Mouse (Mus musculus) stomach, embryonic 15.5 days (tissue): ENCODE results near the gene Patz1. TPM values are rescaled to one million over a fixed set of nuclear protein-coding genes. Genes with fewer than 3 reads are reported as not detected.

Experiments
- ATAC-seq: fragments of 200-750 bp; cut with Nextera tagmentation; 2 replicates; pipeline ENCODE4 v1.8.0; 2017; ENCODE audit warnings: low read depth, moderate number of reproducible peaks, moderate TSS enrichment; ENCODE audit not compliant: insufficient read depth, low FRiP score
- H3K27ac ChIP-seq: fragments of 300-500 bp; sonication (generic); 2 replicates; pipeline ENCODE4 v1.5.1; 2015; ENCODE audit warnings: mild to moderate bottlenecking, inconsistent platforms
- H3K27me3 ChIP-seq: fragments of 300-500 bp; sonication (generic); replicated peaks from 2 replicates; pipeline ENCODE4 v1.6.1; 2015; ENCODE audit warnings: inconsistent platforms
- H3K36me3 ChIP-seq: fragments of 300-500 bp; sonication (generic); 2 replicates; pipeline ENCODE4 v1.6.1; 2015; ENCODE audit warnings: inconsistent platforms
- H3K4me1 ChIP-seq: fragments of 300-500 bp; sonication (generic); 2 replicates; pipeline ENCODE4 v1.6.1; 2015; ENCODE audit warnings: inconsistent platforms
- H3K4me2 ChIP-seq: fragments of 300-500 bp; sonication (generic); 2 replicates; pipeline ENCODE4 v1.6.1; 2015; ENCODE audit warnings: mild to moderate bottlenecking, inconsistent platforms
- H3K4me3 ChIP-seq: fragments of 300-500 bp; sonication (generic); replicated peaks from 2 replicates; pipeline ENCODE4 v1.5.1; 2015; ENCODE audit warnings: inconsistent platforms
- H3K9ac ChIP-seq: fragments of 300-500 bp; sonication (generic); 2 replicates; pipeline ENCODE4 v1.6.1; 2015; ENCODE audit warnings: inconsistent platforms
- H3K9me3 ChIP-seq: fragments of 300-500 bp; sonication (generic); 2 replicates; pipeline ENCODE4 v1.6.1; 2016; ENCODE audit warnings: inconsistent platforms
- WGBS: fragments of 180-500 bp; shearing (Covaris S2); methylation state at CpG from one replicate; pipeline ENCODE4 v1.1.7; 2015; 5-methylcytosine and 5-hydroxymethylcytosine counted together
- polyA plus RNA-seq: library from polyadenylated mRNA; unstranded; fragments of >200 nt; fragmentation: Nextera tagmentation; extraction: Ambion mirVana; gene quantifications from 2 replicates; pipeline ENCODE4 v1.2.1, GENCODE M21; 2015

The Patz1 gene
- polyA plus RNA-seq, 1 experiment from 2014 or later: 39.9 TPM

GRCm38 (mm10) chr11:3293361-3293760 is 4.7 kb downstream of the Patz1 start:
- ATAC-seq: no peak

GRCm38 (mm10) chr11:3294641-3295040 is 6.0 kb downstream of the Patz1 start:
- Histone ChIP-seq H3K9me3 (no peaks in the 10 kb centered on the region), H3K27ac (no peak overlapping the region), H3K4me2 (0 out of 2 replicates have a peak overlapping the region, but pooled peaks have one; percentile 90), H3K27me3 (no peaks in the 10 kb centered on the region), H3K4me3 (no peak overlapping the region), H3K4me1 (peaks cover 45% of the 10 kb centered on the region), H3K36me3 (peaks cover 46% of the 10 kb centered on the region), H3K9ac (no peak overlapping the region)
- no peak for ATAC-seq
- 85% methylated on average over 2 of the region's 2 CpGs for WGBS

More at GRCm38 (mm10) chr11:3293361-3293760, 4.7 kb downstream of the Patz1 start:
- 49% methylated on average over 4 of the region's 4 CpGs for WGBS
- H3K9ac ChIP-seq: peak overlapping the region; percentile 16; the same call in 1 of the 2 replicates
- H3K36me3 ChIP-seq: peaks cover 33% of the 10 kb centered on the region
- no peaks in the 10 kb centered on the region for H3K27me3 ChIP-seq
- peak overlapping the region; percentile 85 for H3K4me3 ChIP-seq
- H3K9me3 ChIP-seq: no peaks in the 10 kb centered on the region
- H3K27ac ChIP-seq: peak overlapping the region; percentile 100
- H3K4me2 ChIP-seq: peak overlapping the region; percentile 90
- peaks cover 49% of the 10 kb centered on the region for H3K4me1 ChIP-seq

GRCm38 (mm10) chr11:3296056-3296455 is 7.4 kb downstream of the Patz1 start:
- H3K4me3 ChIP-seq: no peak overlapping the region
- peaks cover 40% of the 10 kb centered on the region for H3K4me1 ChIP-seq
- H3K36me3 ChIP-seq: peaks cover 57% of the 10 kb centered on the region
- no peaks in the 10 kb centered on the region for H3K27me3 ChIP-seq
- no peak overlapping the region for H3K9ac ChIP-seq
- ATAC-seq: no peak
- H3K4me2 ChIP-seq: no peak overlapping the region
- WGBS: 46% methylated on average over 5 of the region's 5 CpGs
- no peaks in the 10 kb centered on the region for H3K9me3 ChIP-seq
- no peak overlapping the region for H3K27ac ChIP-seq

- Histone ChIP-seq H3K9ac (no peak overlapping the region), H3K4me2 (no peak overlapping the region), H3K4me3 (no peak overlapping the region), H3K4me1 (peaks cover 29% of the 10 kb centered on the region), H3K27me3 (no peaks in the 10 kb centered on the region), H3K27ac (no peak overlapping the region), H3K9me3 (no peaks in the 10 kb centered on the region), H3K36me3 (peaks cover 75% of the 10 kb centered on the region)
- 78% methylated on average over 10 of the region's 10 CpGs for WGBS
- ATAC-seq: no peak
Measured at GRCm38 (mm10) chr11:3297871-3298812, 9.5 kb downstream of the Patz1 start.

GRCm38 (mm10) chr11:3298813-3299185 is 10.1 kb downstream of the Patz1 start:
- no peaks in the 10 kb centered on the region for H3K9me3 ChIP-seq
- H3K4me2 ChIP-seq: no peak overlapping the region
- H3K27me3 ChIP-seq: no peaks in the 10 kb centered on the region
- ATAC-seq: no peak
- no peak overlapping the region for H3K4me3 ChIP-seq
- H3K36me3 ChIP-seq: peaks cover 72% of the 10 kb centered on the region
- WGBS: 90% methylated on average over 14 of the region's 14 CpGs
- H3K27ac ChIP-seq: no peak overlapping the region
- peaks cover 23% of the 10 kb centered on the region for H3K4me1 ChIP-seq
- H3K9ac ChIP-seq: no peak overlapping the region

GRCm38 (mm10) chr11:3301075-3301474 is 12.4 kb downstream of the Patz1 start:
- H3K9ac ChIP-seq: no peak overlapping the region
- ATAC-seq: no peak
- peaks cover 2% of the 10 kb centered on the region; the same call in 1 of the 2 replicates for H3K4me1 ChIP-seq
- 91% methylated on average over 5 of the region's 5 CpGs for WGBS
- H3K4me2 ChIP-seq: no peak overlapping the region
- H3K36me3 ChIP-seq: peaks cover 70% of the 10 kb centered on the region
- H3K27me3 ChIP-seq: no peaks in the 10 kb centered on the region
- H3K9me3 ChIP-seq: no peaks in the 10 kb centered on the region
- no peak overlapping the region for H3K27ac ChIP-seq
- no peak overlapping the region for H3K4me3 ChIP-seq

GRCm38 (mm10) chr11:3302385-3302784 is 13.7 kb downstream of the Patz1 start:
- Histone ChIP-seq H3K4me2 (no peak overlapping the region), H3K27me3 (no peaks in the 10 kb centered on the region), H3K4me3 (no peak overlapping the region), H3K27ac (no peak overlapping the region), H3K4me1 (no peaks in the 10 kb centered on the region; the same call in 1 of the 2 replicates), H3K9me3 (no peaks in the 10 kb centered on the region), H3K36me3 (peaks cover 79% of the 10 kb centered on the region), H3K9ac (no peak overlapping the region)
- 73% methylated on average over 4 of the region's 4 CpGs for WGBS
- no peak for ATAC-seq

GRCm38 (mm10) chr11:3302792-3303191 is 14.1 kb downstream of the Patz1 start:
- H3K27ac ChIP-seq: no peak overlapping the region
- no peaks in the 10 kb centered on the region; the same call in 1 of the 2 replicates for H3K4me1 ChIP-seq
- H3K4me2 ChIP-seq: no peak overlapping the region
- no peaks in the 10 kb centered on the region for H3K9me3 ChIP-seq
- no peak for ATAC-seq
- 66% methylated on average over 4 of the region's 4 CpGs for WGBS
- no peaks in the 10 kb centered on the region for H3K27me3 ChIP-seq
- H3K9ac ChIP-seq: no peak overlapping the region
- H3K4me3 ChIP-seq: no peak overlapping the region
- peaks cover 82% of the 10 kb centered on the region for H3K36me3 ChIP-seq

- Histone ChIP-seq H3K27me3 (no peaks in the 10 kb centered on the region), H3K36me3 (peaks cover 78% of the 10 kb centered on the region), H3K9me3 (no peaks in the 10 kb centered on the region), H3K4me2 (no peak overlapping the region), H3K9ac (no peak overlapping the region), H3K4me1 (no peaks in the 10 kb centered on the region), H3K4me3 (no peak overlapping the region), H3K27ac (no peak overlapping the region)
- no peak for ATAC-seq
- 94% methylated on average over 4 of the region's 4 CpGs for WGBS
Measured at GRCm38 (mm10) chr11:3305821-3306220, 17.1 kb downstream of the Patz1 start.

GRCm38 (mm10) chr11:3307875-3308274 is 19.2 kb downstream of the Patz1 start:
- 93% methylated on average over 3 of the region's 3 CpGs for WGBS
- Histone ChIP-seq H3K9me3 (no peaks in the 10 kb centered on the region), H3K4me3 (no peak overlapping the region), H3K36me3 (peaks cover 64% of the 10 kb centered on the region), H3K4me1 (no peaks in the 10 kb centered on the region), H3K4me2 (no peak overlapping the region), H3K9ac (no peak overlapping the region), H3K27ac (no peak overlapping the region), H3K27me3 (no peaks in the 10 kb centered on the region)
- ATAC-seq: no peak

- H3K4me2 ChIP-seq: no peak overlapping the region
- H3K4me3 ChIP-seq: no peak overlapping the region
- no peaks in the 10 kb centered on the region for H3K9me3 ChIP-seq
- WGBS: 92% methylated on average over 4 of the region's 4 CpGs
- no peak overlapping the region for H3K27ac ChIP-seq
- H3K27me3 ChIP-seq: no peaks in the 10 kb centered on the region
- no peaks in the 10 kb centered on the region for H3K4me1 ChIP-seq
- ATAC-seq: no peak
- peaks cover 55% of the 10 kb centered on the region for H3K36me3 ChIP-seq
- no peak overlapping the region for H3K9ac ChIP-seq
Measured at GRCm38 (mm10) chr11:3309884-3310283, 21.2 kb downstream of the Patz1 start.

- WGBS: 83% methylated on average over 10 of the region's 10 CpGs
- no peak overlapping the region for H3K27ac ChIP-seq
- H3K4me2 ChIP-seq: no peak overlapping the region
- ATAC-seq: no peak
- H3K4me1 ChIP-seq: no peaks in the 10 kb centered on the region
- peaks cover 45% of the 10 kb centered on the region for H3K36me3 ChIP-seq
- no peaks in the 10 kb centered on the region for H3K27me3 ChIP-seq
- H3K9me3 ChIP-seq: no peaks in the 10 kb centered on the region
- H3K9ac ChIP-seq: no peak overlapping the region
- no peak overlapping the region for H3K4me3 ChIP-seq
Measured at GRCm38 (mm10) chr11:3310789-3311585, 22.3 kb downstream of the Patz1 start.
